Mouse (Mus musculus) spleen, adult 2 months (tissue): ENCODE measurements around the gene Shank2. TPM values are rescaled to one million over a fixed set of nuclear protein-coding genes. Genes with fewer than 3 reads are reported as not detected.

ENCODE experiments used
- DNase-seq, 2 experiments: peaks; one replicate each; pipeline versions ENCODE4 v3.0.0 to v3.0.0-alpha.2; 2012 to 2021; ENCODE audit warnings: low spot score in 2 of 2, low read depth in 1 of 2
- H3K27ac ChIP-seq: fragments of 200-500 bp; 2 replicates; pipeline ENCODE4 v1.5.1; 2012; ENCODE audit warnings: low read length, inconsistent platforms; ENCODE audit not compliant: insufficient read depth
- H3K27me3 ChIP-seq: fragments of 200-500 bp; 2 replicates; pipeline ENCODE4 v1.6.1; 2012; ENCODE audit warnings: mild to moderate bottlenecking, moderate library complexity, low read length, inconsistent platforms; ENCODE audit not compliant: control insufficient read depth, insufficient read depth
- H3K36me3 ChIP-seq: fragments of 200-500 bp; 2 replicates; pipeline ENCODE4 v1.6.1; 2012; ENCODE audit warnings: mild to moderate bottlenecking, low read length, inconsistent platforms; ENCODE audit not compliant: control insufficient read depth, insufficient read depth
- H3K4me1 ChIP-seq: fragments of 200-500 bp; 2 replicates; pipeline ENCODE4 v1.6.1; 2011; ENCODE audit warnings: inconsistent platforms; ENCODE audit not compliant: control insufficient read depth, insufficient read depth, insufficient read length
- H3K4me3 ChIP-seq: fragments of 200-500 bp; 2 replicates; pipeline ENCODE4 v1.5.1; 2011; ENCODE audit warnings: mild to moderate bottlenecking, inconsistent platforms; ENCODE audit not compliant: insufficient read depth, insufficient read length; ENCODE audit errors: extremely low read depth
- CTCF ChIP-seq: fragments of 200-500 bp; IDR thresholded peaks from 2 replicates; pipeline ENCODE4 v1.5.1; 2011; ENCODE audit warnings: mild to moderate bottlenecking, inconsistent platforms; ENCODE audit not compliant: insufficient read depth, insufficient read length, insufficient replicate concordance; ENCODE audit errors: extremely low read depth
- POLR2A ChIP-seq: fragments of 200-500 bp; IDR thresholded peaks from 2 replicates; pipeline ENCODE4 v1.6.1; 2011; ENCODE audit warnings: low read depth, low read length, inconsistent platforms
- WGBS: fragments of 180-500 bp; shearing (Covaris S2); methylation state at CpG from one replicate; pipeline ENCODE4 v1.1.7; 2018; 5-methylcytosine and 5-hydroxymethylcytosine counted together
- polyA plus RNA-seq: library from polyadenylated mRNA; depleted of rRNA; stranded (reverse); fragments of >200 nt; gene quantifications from 2 replicates; pipeline ENCODE4 v1.2.3, GENCODE M21; 2012

Gene Shank2
- polyA plus RNA-seq, 1 experiment = 0.13 TPM

DNA sequence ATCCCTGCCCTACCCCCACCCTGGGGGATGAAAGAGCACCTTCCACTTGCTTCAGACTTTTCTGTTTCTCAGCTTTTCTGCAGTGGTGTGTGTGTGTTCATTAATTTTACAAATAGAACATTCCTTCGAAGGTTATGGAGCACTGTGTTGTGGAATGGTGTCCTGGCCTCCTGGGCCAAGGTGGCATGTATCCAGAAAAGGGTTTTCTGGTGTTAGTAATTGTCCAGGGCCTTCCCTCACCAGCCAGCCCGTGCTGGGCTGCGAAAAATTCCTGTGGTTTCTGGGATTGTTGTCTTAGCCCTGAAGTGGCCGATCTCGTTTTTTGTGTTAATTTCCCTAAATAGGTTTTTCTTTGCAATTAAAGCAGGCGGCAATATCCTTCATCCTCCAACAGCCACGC, 289.8 kb downstream of the Shank2 start:
- Histone ChIP-seq H3K4me3 (no peak overlapping the region), H3K36me3 (no peaks in the 10 kb centered on the region), H3K27me3 (no peaks in the 10 kb centered on the region), H3K4me1 (no peaks in the 10 kb centered on the region), H3K27ac (no peak overlapping the region)
- no peak for DNase-seq
- TF ChIP-seq CTCF = no peak
- TF ChIP-seq POLR2A = no peak
- 56% methylated on average over 7 of the region's 7 CpGs for WGBS

DNA sequence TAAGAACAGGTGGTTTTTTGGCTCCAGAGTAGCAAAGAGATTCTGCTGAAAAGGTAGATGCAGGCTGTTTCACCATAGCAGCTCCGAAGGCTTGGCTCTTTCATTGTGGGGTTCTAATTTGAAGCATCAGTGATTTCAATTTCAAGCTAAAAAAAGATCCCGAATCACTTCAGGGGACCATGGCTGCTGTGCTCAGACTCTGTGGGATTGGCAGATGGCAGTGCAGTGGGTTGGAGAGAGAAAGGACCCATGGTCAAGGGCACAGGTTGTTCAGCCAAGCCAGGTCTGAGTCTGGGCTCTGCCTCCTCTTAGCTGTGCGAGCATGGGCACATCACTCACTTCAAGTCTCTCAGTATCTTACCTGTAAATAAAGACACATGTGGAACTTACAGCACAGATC, 291.9 kb downstream of the Shank2 start:
- Histone ChIP-seq H3K27me3 (no peaks in the 10 kb centered on the region), H3K27ac (no peak overlapping the region), H3K36me3 (no peaks in the 10 kb centered on the region), H3K4me1 (no peaks in the 10 kb centered on the region), H3K4me3 (no peak overlapping the region)
- TF ChIP-seq CTCF = no peak
- TF ChIP-seq POLR2A = no peak
- 81% methylated on average over 3 of the region's 3 CpGs for WGBS
- DNase-seq = no peak

DNA sequence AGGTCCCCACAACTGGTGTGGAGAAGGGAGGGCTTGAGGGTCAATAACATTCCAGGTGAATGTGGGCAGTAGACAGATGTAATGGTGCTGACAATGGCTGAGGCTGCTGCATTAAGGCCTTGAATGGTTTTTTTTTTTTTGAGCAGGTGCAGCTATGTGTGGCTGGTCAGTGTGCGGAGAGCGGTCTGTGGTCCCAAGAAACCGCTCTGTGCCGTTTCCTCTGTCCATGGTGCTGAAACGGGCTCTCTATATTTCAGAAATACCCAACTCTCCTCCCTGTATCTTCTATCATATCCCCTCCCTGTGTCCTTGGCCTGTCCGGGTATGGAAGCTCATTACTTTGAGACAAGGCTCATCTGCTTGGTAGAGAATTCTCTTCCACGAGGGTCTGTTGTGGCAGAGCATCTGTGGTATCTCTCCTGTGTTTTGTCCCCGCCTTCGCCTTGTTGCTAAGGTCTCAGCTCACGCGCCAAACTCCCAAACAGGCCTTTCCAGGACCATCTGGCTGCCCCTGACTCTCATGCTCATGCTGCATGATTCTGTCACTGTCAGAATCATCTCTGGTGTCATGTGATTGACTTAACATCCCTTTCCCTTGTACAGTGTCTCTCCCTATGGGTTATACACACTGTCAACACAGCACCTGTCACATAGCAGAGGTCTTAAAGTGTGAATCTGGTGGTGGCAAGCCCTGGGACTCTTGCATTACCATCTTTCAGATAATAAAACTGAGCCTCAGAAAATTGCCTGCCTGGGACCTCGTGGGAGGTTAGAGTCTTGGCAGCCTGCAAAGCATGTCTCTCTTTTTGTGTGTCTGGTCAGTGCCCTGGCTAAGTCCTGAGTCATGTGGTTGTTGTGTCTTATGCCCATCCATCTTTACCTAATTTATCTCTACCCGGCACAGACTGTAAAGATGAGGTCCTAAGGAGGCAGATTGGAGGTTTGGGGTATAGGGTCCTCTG, 292.8 kb downstream of the Shank2 start:
- Histone ChIP-seq H3K36me3 (no peaks in the 10 kb centered on the region), H3K4me1 (no peaks in the 10 kb centered on the region), H3K27ac (no peak overlapping the region), H3K27me3 (no peaks in the 10 kb centered on the region), H3K4me3 (no peak overlapping the region)
- DNase-seq = no peak
- 49% methylated on average over 13 of the region's 13 CpGs for WGBS
- TF ChIP-seq CTCF = no peak
- no peak for TF ChIP-seq POLR2A

DNA sequence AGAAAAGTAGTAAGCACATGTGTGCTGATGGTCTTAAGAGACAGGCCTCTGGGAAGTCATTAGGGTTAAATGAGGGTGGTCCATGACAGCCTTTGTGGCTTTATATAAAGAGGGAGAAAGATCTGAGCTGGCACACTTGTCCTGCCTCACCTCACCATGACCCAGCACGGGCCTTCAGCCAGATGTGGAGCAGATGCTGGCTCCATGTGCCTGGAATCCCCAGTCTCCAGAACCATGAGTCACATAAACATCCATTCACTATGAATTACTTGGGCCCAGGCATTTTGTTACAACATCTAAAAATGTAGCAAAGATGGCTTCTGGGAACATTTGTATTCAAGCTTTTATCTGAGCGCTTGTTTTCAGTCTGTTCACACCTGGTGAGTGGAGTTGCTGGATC, 297.6 kb downstream of the Shank2 start:
- TF ChIP-seq POLR2A = no peak
- TF ChIP-seq CTCF = no peak
- no peaks in the 10 kb centered on the region for H3K4me1 ChIP-seq
- no peak for DNase-seq
- H3K36me3 ChIP-seq = no peaks in the 10 kb centered on the region
- no peak overlapping the region for H3K27ac ChIP-seq
- H3K4me3 ChIP-seq = no peak overlapping the region
- H3K27me3 ChIP-seq = no peaks in the 10 kb centered on the region
- 82% methylated on average over 2 of the region's 2 CpGs for WGBS

DNA sequence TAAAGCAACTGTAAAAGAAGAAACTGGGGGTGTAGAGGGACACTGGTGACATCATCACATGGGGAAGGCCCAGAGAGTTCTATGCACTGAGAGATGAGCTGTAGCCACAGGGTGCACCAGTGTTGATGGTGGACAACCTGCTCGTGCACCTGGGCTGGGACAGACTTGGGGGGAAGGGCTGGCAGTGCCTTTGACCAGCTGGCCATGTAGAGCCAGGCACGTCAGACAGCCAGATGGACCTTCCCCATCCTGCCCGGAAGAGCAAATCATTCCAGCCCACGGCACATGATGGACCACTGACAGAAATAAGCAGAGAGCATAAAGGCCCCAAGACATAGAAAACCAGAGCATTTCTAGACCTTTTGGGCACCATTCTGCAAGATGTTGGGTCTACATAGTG, 299.9 kb downstream of the Shank2 start:
- no peak for DNase-seq
- no peaks in the 10 kb centered on the region for H3K4me1 ChIP-seq
- no peak overlapping the region for H3K27ac ChIP-seq
- no peak overlapping the region for H3K4me3 ChIP-seq
- no peaks in the 10 kb centered on the region for H3K36me3 ChIP-seq
- no peak for TF ChIP-seq POLR2A
- no peak for TF ChIP-seq CTCF
- H3K27me3 ChIP-seq = no peaks in the 10 kb centered on the region
- 80% methylated on average over 4 of the region's 4 CpGs for WGBS

DNA sequence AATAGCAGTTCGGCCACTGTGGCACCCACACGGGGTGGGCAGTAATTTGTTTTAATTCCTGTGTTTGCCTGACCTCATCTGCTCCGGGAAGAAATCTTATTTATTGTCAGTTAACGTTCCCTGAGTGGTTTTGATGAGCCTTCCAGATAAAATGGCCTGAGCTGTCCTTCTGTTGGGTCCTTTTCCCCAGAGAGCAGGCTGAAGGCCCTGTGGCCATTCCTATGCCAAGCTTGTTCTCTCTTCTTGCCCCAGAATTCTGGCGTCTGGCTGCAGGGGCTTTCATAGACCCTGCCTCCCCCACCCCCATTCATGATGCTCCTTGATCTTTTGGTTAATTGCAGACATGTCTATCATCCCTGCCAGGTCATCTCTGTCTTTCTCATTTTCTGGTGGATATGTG, 300.8 kb downstream of the Shank2 start:
- no peak for DNase-seq

DNA sequence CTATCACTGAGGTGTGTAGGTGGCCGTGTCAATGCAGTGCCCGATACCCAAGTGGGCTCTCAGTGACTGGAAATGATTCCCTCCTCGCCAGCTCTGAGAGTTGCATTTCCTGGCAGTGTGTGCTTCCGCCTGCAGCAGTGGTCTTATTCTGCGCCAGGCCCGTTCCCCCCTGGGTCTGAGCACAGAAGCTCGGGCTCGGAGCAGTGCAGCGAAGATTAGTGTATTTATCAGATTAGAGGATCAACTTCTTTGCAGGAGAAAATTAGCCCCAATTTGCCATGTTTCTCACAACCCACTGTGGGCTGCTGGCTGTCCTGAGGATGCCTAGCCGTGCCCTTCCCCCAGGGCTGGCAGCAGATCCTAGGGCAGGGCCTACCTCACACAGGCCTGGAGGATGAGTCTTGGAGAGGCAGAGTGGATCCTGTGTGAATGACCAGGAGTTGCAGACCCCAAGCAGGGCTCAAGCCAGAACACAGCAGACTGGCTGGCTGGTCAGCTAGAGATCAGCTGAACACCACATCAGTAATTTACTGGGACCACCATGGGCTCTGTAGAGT, 306.2 kb downstream of the Shank2 start:
- no peaks in the 10 kb centered on the region for H3K36me3 ChIP-seq
- H3K4me3 ChIP-seq = no peak overlapping the region
- no peak for DNase-seq
- TF ChIP-seq CTCF (no peak), POLR2A (no peak)
- no peak overlapping the region for H3K27ac ChIP-seq
- 86% methylated on average over 10 of the region's 10 CpGs for WGBS
- H3K27me3 ChIP-seq = no peaks in the 10 kb centered on the region
- H3K4me1 ChIP-seq = no peaks in the 10 kb centered on the region

More for the DNA sequence above, 300.8 kb downstream of the Shank2 start:
- H3K27ac ChIP-seq = no peak overlapping the region
- TF ChIP-seq POLR2A (no peak), CTCF (no peak)
- no peaks in the 10 kb centered on the region for H3K27me3 ChIP-seq
- H3K4me1 ChIP-seq = no peaks in the 10 kb centered on the region
- no peaks in the 10 kb centered on the region for H3K36me3 ChIP-seq
- no peak overlapping the region for H3K4me3 ChIP-seq
- 82% methylated on average over 5 of the region's 5 CpGs for WGBS
